Mouse (Mus musculus): ENCODE results near the gene Agfg1. TPM values are rescaled to one million over a fixed set of nuclear protein-coding genes. Genes with fewer than 3 reads are reported as not detected.

Gene Agfg1
- polyA plus RNA-seq, 1 experiment from 2014 or later = 18.8 TPM

- DNase-seq (ENCODE audit: low spot score) (no peak), ATAC-seq (ENCODE audit: low FRiP score, low TSS enrichment) (no peak)
- Histone ChIP-seq H3K27me3 (ENCODE audit: control insufficient read depth, insufficient read depth, low read length) (no peaks in the 10 kb centered on the region), H3K4me1 (replicated peaks; ENCODE audit: control insufficient read depth, insufficient read depth) (no peaks in the 10 kb centered on the region), H3K4me3 (ENCODE audit: low read depth, low read length) (no peak overlapping the region), H3K4me2 (replicated peaks; ENCODE audit: low read depth) (no peak overlapping the region), H3K27ac (replicated peaks) (no peak overlapping the region), H3K36me3 (ENCODE audit: control insufficient read depth, insufficient read depth, low read length) (no peaks in the 10 kb centered on the region), H3K9ac (ENCODE audit: low read length) (no peak overlapping the region), H3K9me3 (ENCODE audit: control insufficient read depth, low read length) (no peaks in the 10 kb centered on the region)
- 89% methylated on average over 1 of the region's 1 CpGs for WGBS
- TF ChIP-seq CTCF (IDR thresholded peaks at IDR 0.05; ENCODE audit: low read depth) = no peak
- TF ChIP-seq EP300 (optimal IDR thresholded peaks at IDR 0.05) = no peak
These were observed 35.2 kb upstream of the Agfg1 start for GRCm38 (mm10) chr1:82804059-82804458.

DNA sequence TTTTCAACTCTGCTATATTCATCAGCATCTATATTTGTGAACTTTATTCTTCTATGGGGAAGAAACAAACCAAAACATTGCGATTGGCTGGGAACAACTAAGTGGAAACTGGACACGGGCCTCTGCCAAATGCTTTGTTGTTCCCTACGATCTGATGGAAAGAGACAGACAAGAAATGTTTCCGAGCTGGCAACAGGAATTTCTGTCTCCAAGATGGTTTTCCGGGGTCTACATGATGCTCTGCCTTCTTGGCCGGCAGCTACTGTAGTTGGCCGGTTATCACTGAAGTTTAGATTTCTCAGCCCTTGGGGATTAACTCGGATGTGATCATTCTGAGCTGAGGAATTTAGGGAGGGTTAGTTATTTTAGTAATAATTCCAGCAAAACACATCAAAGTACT, 32.9 kb upstream of the Agfg1 start:
- Histone ChIP-seq H3K4me3 (ENCODE audit: low read depth, low read length) (no peak overlapping the region), H3K27me3 (ENCODE audit: control insufficient read depth, insufficient read depth, low read length) (no peaks in the 10 kb centered on the region), H3K4me2 (replicated peaks; ENCODE audit: low read depth) (no peak overlapping the region), H3K27ac (replicated peaks) (no peak overlapping the region), H3K9ac (ENCODE audit: low read length) (no peak overlapping the region), H3K4me1 (replicated peaks; ENCODE audit: control insufficient read depth, insufficient read depth) (no peaks in the 10 kb centered on the region), H3K9me3 (ENCODE audit: control insufficient read depth, low read length) (no peaks in the 10 kb centered on the region), H3K36me3 (ENCODE audit: control insufficient read depth, insufficient read depth, low read length) (no peaks in the 10 kb centered on the region)
- DNase-seq (ENCODE audit: low spot score) (no peak), ATAC-seq (ENCODE audit: low FRiP score, low TSS enrichment) (no peak)
- 53% methylated on average over 8 of the region's 8 CpGs for WGBS
- TF ChIP-seq CTCF (IDR thresholded peaks at IDR 0.05; ENCODE audit: low read depth) (no peak), EP300 (optimal IDR thresholded peaks at IDR 0.05) (no peak)

DNA sequence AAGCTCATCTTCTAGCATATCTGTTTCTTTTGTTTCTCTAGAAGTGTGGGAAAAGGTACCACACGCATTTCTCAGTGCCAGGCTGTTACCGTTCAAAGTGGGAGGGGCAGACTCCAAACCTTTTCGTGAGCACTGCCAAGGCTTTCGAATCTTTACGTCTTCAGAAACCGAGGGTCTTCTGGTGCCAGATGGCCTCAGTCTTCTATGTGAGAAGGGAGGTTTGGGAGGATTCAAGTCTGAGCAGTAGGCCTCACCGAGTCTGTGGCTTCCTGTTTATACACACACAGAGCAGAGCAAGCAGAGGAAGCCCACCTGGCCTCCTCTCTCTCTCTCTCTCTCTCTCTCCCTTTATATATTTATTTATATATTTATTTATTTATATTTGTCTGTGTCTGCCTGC, 32.1 kb upstream of the Agfg1 start:
- no peaks in the 10 kb centered on the region for H3K36me3 ChIP-seq (ENCODE audit: control insufficient read depth, insufficient read depth, low read length)
- H3K9me3 ChIP-seq (ENCODE audit: control insufficient read depth, low read length) = no peaks in the 10 kb centered on the region
- DNase-seq (ENCODE audit: low spot score) = no peak
- no peak for ATAC-seq (ENCODE audit: low FRiP score, low TSS enrichment)
- 66% methylated on average over 7 of the region's 7 CpGs for WGBS
- H3K9ac ChIP-seq (ENCODE audit: low read length) = no peak overlapping the region
- H3K27me3 ChIP-seq (ENCODE audit: control insufficient read depth, insufficient read depth, low read length) = no peaks in the 10 kb centered on the region
- no peak overlapping the region for H3K4me2 ChIP-seq (replicated peaks; ENCODE audit: low read depth)
- no peaks in the 10 kb centered on the region for H3K4me1 ChIP-seq (replicated peaks; ENCODE audit: control insufficient read depth, insufficient read depth)
- H3K4me3 ChIP-seq (ENCODE audit: low read depth, low read length) = no peak overlapping the region
- no peak overlapping the region for H3K27ac ChIP-seq (replicated peaks)
- TF ChIP-seq EP300 (optimal IDR thresholded peaks at IDR 0.05) = no peak
- TF ChIP-seq CTCF (IDR thresholded peaks at IDR 0.05; ENCODE audit: low read depth) = no peak

DNA sequence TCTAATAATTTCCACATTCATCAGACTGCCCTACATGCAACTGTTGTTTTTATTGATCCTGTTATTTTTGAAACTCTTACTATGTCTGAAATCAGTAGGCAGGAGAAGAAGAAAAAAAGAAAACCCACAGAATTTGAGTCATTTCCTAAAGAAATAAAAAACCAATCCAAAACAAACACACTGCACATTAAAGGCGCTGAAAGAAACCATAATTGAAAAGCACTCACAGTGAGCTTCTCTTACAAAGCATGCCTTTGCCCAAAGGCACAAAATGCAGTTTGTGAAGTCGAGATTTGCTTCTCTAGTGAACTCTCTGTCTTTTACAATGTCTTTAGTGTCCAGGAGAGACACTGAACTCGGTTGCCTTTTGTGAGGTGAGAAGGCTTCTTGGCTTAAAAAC, 30.7 kb upstream of the Agfg1 start:
- Histone ChIP-seq H3K9ac (ENCODE audit: low read length) (no peak overlapping the region), H3K27me3 (ENCODE audit: control insufficient read depth, insufficient read depth, low read length) (no peaks in the 10 kb centered on the region), H3K27ac (replicated peaks) (no peak overlapping the region), H3K9me3 (ENCODE audit: control insufficient read depth, low read length) (no peaks in the 10 kb centered on the region), H3K4me1 (replicated peaks; ENCODE audit: control insufficient read depth, insufficient read depth) (no peaks in the 10 kb centered on the region), H3K36me3 (ENCODE audit: control insufficient read depth, insufficient read depth, low read length) (no peaks in the 10 kb centered on the region), H3K4me2 (replicated peaks; ENCODE audit: low read depth) (no peak overlapping the region), H3K4me3 (ENCODE audit: low read depth, low read length) (no peak overlapping the region)
- ATAC-seq (ENCODE audit: low FRiP score, low TSS enrichment) (no peak), DNase-seq (ENCODE audit: low spot score) (no peak)
- WGBS = 63% methylated on average over 3 of the region's 3 CpGs
- TF ChIP-seq CTCF (IDR thresholded peaks at IDR 0.05; ENCODE audit: low read depth) (no peak), EP300 (optimal IDR thresholded peaks at IDR 0.05) (no peak)

GRCm38 (mm10) chr1:82811766-82812165, 27.5 kb upstream of the Agfg1 start:
- no peak overlapping the region for H3K27ac ChIP-seq (replicated peaks)
- WGBS = 70% methylated on average over 1 of the region's 1 CpGs

DNA sequence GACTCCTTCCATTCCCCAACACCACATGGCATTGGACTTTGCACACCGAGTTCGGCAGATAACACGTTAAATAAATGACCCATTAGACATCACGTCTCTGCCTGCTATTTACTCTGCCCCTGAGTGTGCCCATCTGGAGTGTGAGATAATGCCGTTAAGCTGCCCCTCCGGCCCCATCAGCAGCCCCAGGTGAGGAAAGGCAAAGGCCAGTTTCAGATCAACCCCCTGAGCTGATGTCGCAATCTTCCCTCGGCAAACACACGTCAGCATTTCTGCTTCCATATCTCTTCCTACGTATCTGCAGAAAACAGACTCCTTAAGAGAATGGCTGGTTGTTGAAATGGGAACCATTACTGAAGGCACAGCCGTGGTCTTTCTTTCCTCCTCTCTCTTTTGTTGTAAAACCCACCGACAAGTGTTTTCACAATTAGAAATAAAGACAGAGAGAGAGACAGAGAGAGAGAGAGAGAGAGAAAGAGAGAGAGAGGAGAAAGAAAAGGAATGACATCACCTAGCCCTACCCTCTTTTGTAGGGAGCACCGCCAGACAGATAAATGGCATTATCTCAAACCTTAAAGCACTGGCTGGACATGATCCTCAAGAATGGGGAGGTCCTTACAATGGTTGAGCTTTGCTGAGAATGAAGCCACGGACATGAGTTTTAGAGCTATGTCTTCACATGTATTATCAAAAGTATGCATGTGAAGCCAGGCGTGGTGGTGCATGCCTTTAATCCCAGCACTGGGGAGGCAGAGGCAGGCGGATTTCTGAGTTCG, 23.2 kb upstream of the Agfg1 start:
- Histone ChIP-seq H3K4me3 (ENCODE audit: low read depth, low read length) (no peak overlapping the region), H3K9ac (ENCODE audit: low read length) (no peak overlapping the region), H3K4me2 (replicated peaks; ENCODE audit: low read depth) (no peak overlapping the region), H3K9me3 (ENCODE audit: control insufficient read depth, low read length) (no peaks in the 10 kb centered on the region), H3K4me1 (replicated peaks; ENCODE audit: control insufficient read depth, insufficient read depth) (no peaks in the 10 kb centered on the region), H3K27ac (replicated peaks) (0 out of 2 replicates have a peak overlapping the region, but pooled peaks have one; percentile 8), H3K27me3 (ENCODE audit: control insufficient read depth, insufficient read depth, low read length) (no peaks in the 10 kb centered on the region), H3K36me3 (ENCODE audit: control insufficient read depth, insufficient read depth, low read length) (no peaks in the 10 kb centered on the region)
- 45% methylated on average over 17 of the region's 17 CpGs for WGBS
- DNase-seq (ENCODE audit: low spot score) (peak; percentile 84), ATAC-seq (ENCODE audit: low FRiP score, low TSS enrichment) (peak; percentile 93)
- TF ChIP-seq CTCF (IDR thresholded peaks at IDR 0.05; ENCODE audit: low read depth) = no peak
- no peak for TF ChIP-seq EP300 (optimal IDR thresholded peaks at IDR 0.05)

More at GRCm38 (mm10) chr1:82811766-82812165, 27.5 kb upstream of the Agfg1 start:
- Histone ChIP-seq H3K4me3 (ENCODE audit: low read depth, low read length) (no peak overlapping the region), H3K9ac (ENCODE audit: low read length) (no peak overlapping the region), H3K4me2 (replicated peaks; ENCODE audit: low read depth) (no peak overlapping the region), H3K9me3 (ENCODE audit: control insufficient read depth, low read length) (no peaks in the 10 kb centered on the region), H3K27me3 (ENCODE audit: control insufficient read depth, insufficient read depth, low read length) (no peaks in the 10 kb centered on the region), H3K4me1 (replicated peaks; ENCODE audit: control insufficient read depth, insufficient read depth) (no peaks in the 10 kb centered on the region), H3K36me3 (ENCODE audit: control insufficient read depth, insufficient read depth, low read length) (no peaks in the 10 kb centered on the region)
- TF ChIP-seq CTCF (IDR thresholded peaks at IDR 0.05; ENCODE audit: low read depth) (no peak), EP300 (optimal IDR thresholded peaks at IDR 0.05) (no peak)
- no peak for ATAC-seq (ENCODE audit: low FRiP score, low TSS enrichment)
- DNase-seq (ENCODE audit: low spot score) = no peak
